Mouse (Mus musculus): ENCODE data around the gene Fut4. TPM values are rescaled to one million over a fixed set of nuclear protein-coding genes. Genes with fewer than 3 reads are reported as not detected.

Fut4 gene
- polyA plus RNA-seq, 1 experiment = 3.5 TPM

GRCm38 (mm10) chr9:14728365-14728764 is 23.8 kb downstream of the Fut4 start:
- TF ChIP-seq CTCF (IDR thresholded peaks at IDR 0.05; ENCODE audit: insufficient read depth, low read length) = no peak
- TF ChIP-seq POLR2A (IDR thresholded peaks at IDR 0.05; ENCODE audit: borderline replicate concordance, extremely low read depth, low read depth, low read length) = no peak
- WGBS = 52% methylated on average over 4 of the region's 4 CpGs
- Histone ChIP-seq H3K4me3 (replicated peaks; ENCODE audit: extremely low read depth, low read depth, low read length) (no peak overlapping the region), H3K4me1 (ENCODE audit: control insufficient read depth, insufficient read depth, low read length) (peaks cover 8% of the 10 kb centered on the region)
- no peak for DNase-seq

GRCm38 (mm10) chr9:14726629-14727028 is 25.6 kb downstream of the Fut4 start:
- DNase-seq = no peak
- no peak overlapping the region for H3K4me3 ChIP-seq (replicated peaks; ENCODE audit: extremely low read depth, low read depth, low read length)
- H3K4me1 ChIP-seq (ENCODE audit: control insufficient read depth, insufficient read depth, low read length) = peaks cover 8% of the 10 kb centered on the region
- 69% methylated on average over 4 of the region's 4 CpGs for WGBS
- TF ChIP-seq CTCF (IDR thresholded peaks at IDR 0.05; ENCODE audit: insufficient read depth, low read length) (no peak), POLR2A (IDR thresholded peaks at IDR 0.05; ENCODE audit: borderline replicate concordance, extremely low read depth, low read depth, low read length) (no peak)

- no peak for DNase-seq
- TF ChIP-seq POLR2A (IDR thresholded peaks at IDR 0.05; ENCODE audit: borderline replicate concordance, extremely low read depth, low read depth, low read length) = no peak
- no peak for TF ChIP-seq CTCF (IDR thresholded peaks at IDR 0.05; ENCODE audit: insufficient read depth, low read length)
- Histone ChIP-seq H3K4me3 (replicated peaks; ENCODE audit: extremely low read depth, low read depth, low read length) (no peak overlapping the region), H3K4me1 (ENCODE audit: control insufficient read depth, insufficient read depth, low read length) (peaks cover 5% of the 10 kb centered on the region)
- WGBS = 82% methylated on average over 6 of the region's 6 CpGs
These were observed 26.2 kb downstream of the Fut4 start for GRCm38 (mm10) chr9:14726005-14726404.

GRCm38 (mm10) chr9:14724755-14725420 is 27.3 kb downstream of the Fut4 start:
- Histone ChIP-seq H3K4me1 (ENCODE audit: control insufficient read depth, insufficient read depth, low read length) (0 out of 2 replicates have a peak, but pooled peaks cover 2% of the 10 kb centered on the region), H3K4me3 (replicated peaks; ENCODE audit: extremely low read depth, low read depth, low read length) (no peak overlapping the region)
- 76% methylated on average over 5 of the region's 5 CpGs for WGBS
- TF ChIP-seq POLR2A (IDR thresholded peaks at IDR 0.05; ENCODE audit: borderline replicate concordance, extremely low read depth, low read depth, low read length) (no peak), CTCF (IDR thresholded peaks at IDR 0.05; ENCODE audit: insufficient read depth, low read length) (no peak)
- DNase-seq = no peak

- no peak for TF ChIP-seq POLR2A (IDR thresholded peaks at IDR 0.05; ENCODE audit: borderline replicate concordance, extremely low read depth, low read depth, low read length)
- no peak for TF ChIP-seq CTCF (IDR thresholded peaks at IDR 0.05; ENCODE audit: insufficient read depth, low read length)
- 79% methylated on average over 5 of the region's 5 CpGs for WGBS
- no peak for DNase-seq
- peaks cover 4% of the 10 kb centered on the region; the same call in 1 of the 2 replicates for H3K4me1 ChIP-seq (ENCODE audit: control insufficient read depth, insufficient read depth, low read length)
- no peak overlapping the region for H3K4me3 ChIP-seq (replicated peaks; ENCODE audit: extremely low read depth, low read depth, low read length)
These were observed 30.6 kb downstream of the Fut4 start for GRCm38 (mm10) chr9:14721610-14722009.

- no peak for DNase-seq
- TF ChIP-seq CTCF (IDR thresholded peaks at IDR 0.05; ENCODE audit: insufficient read depth, low read length) = no peak
- no peak for TF ChIP-seq POLR2A (IDR thresholded peaks at IDR 0.05; ENCODE audit: borderline replicate concordance, extremely low read depth, low read depth, low read length)
- WGBS = 72% methylated on average over 2 of the region's 2 CpGs
- Histone ChIP-seq H3K4me1 (ENCODE audit: control insufficient read depth, insufficient read depth, low read length) (peaks cover 4% of the 10 kb centered on the region; the same call in 1 of the 2 replicates), H3K4me3 (replicated peaks; ENCODE audit: extremely low read depth, low read depth, low read length) (no peak overlapping the region)
These were observed 31.8 kb downstream of the Fut4 start for GRCm38 (mm10) chr9:14720384-14720783.

- DNase-seq = no peak
- H3K4me1 ChIP-seq (ENCODE audit: control insufficient read depth, insufficient read depth, low read length) = peaks cover 4% of the 10 kb centered on the region; the same call in 1 of the 2 replicates
- H3K4me3 ChIP-seq (replicated peaks; ENCODE audit: extremely low read depth, low read depth, low read length) = peak overlapping the region; percentile 58
- TF ChIP-seq POLR2A (IDR thresholded peaks at IDR 0.05; ENCODE audit: borderline replicate concordance, extremely low read depth, low read depth, low read length) = no peak
These were observed 33.9 kb downstream of the Fut4 start for GRCm38 (mm10) chr9:14718332-14718691.

GRCm38 (mm10) chr9:14717689-14718331 is 34.4 kb downstream of the Fut4 start:
- 14% methylated on average over 14 of the region's 14 CpGs for WGBS
- DNase-seq = peak; percentile 45
- peak overlapping the region; percentile 58 for H3K4me3 ChIP-seq (replicated peaks; ENCODE audit: extremely low read depth, low read depth, low read length)
- TF ChIP-seq POLR2A (IDR thresholded peaks at IDR 0.05; ENCODE audit: borderline replicate concordance, extremely low read depth, low read depth, low read length) (no peak), CTCF (IDR thresholded peaks at IDR 0.05; ENCODE audit: insufficient read depth, low read length) (no peak)
- peaks cover 4% of the 10 kb centered on the region; the same call in 1 of the 2 replicates for H3K4me1 ChIP-seq (ENCODE audit: control insufficient read depth, insufficient read depth, low read length)

- DNase-seq = no peak
- Histone ChIP-seq H3K4me3 (replicated peaks; ENCODE audit: extremely low read depth, low read depth, low read length) (no peak overlapping the region), H3K4me1 (ENCODE audit: control insufficient read depth, insufficient read depth, low read length) (peaks cover 4% of the 10 kb centered on the region; the same call in 1 of the 2 replicates)
- no peak for TF ChIP-seq CTCF (IDR thresholded peaks at IDR 0.05; ENCODE audit: insufficient read depth, low read length)
- 77% methylated on average over 15 of the region's 15 CpGs for WGBS
These were observed 36.9 kb downstream of the Fut4 start for GRCm38 (mm10) chr9:14715258-14715657.

GRCm38 (mm10) chr9:14710910-14711309 is 41.3 kb downstream of the Fut4 start:
- TF ChIP-seq POLR2A (IDR thresholded peaks at IDR 0.05; ENCODE audit: borderline replicate concordance, extremely low read depth, low read depth, low read length) = no peak
- no peak for TF ChIP-seq CTCF (IDR thresholded peaks at IDR 0.05; ENCODE audit: insufficient read depth, low read length)
- WGBS = 87% methylated on average over 3 of the region's 3 CpGs
- no peaks in the 10 kb centered on the region for H3K4me1 ChIP-seq (ENCODE audit: control insufficient read depth, insufficient read depth, low read length)

More at GRCm38 (mm10) chr9:14710910-14711309, 41.3 kb downstream of the Fut4 start:
- H3K4me3 ChIP-seq (replicated peaks; ENCODE audit: extremely low read depth, low read depth, low read length) = no peak overlapping the region
- DNase-seq = no peak
